Mouse (Mus musculus): ENCODE results near the gene Epha10. TPM values are rescaled to one million over a fixed set of nuclear protein-coding genes. Genes with fewer than 3 reads are reported as not detected.

Epha10 gene
- polyA plus RNA-seq, 1 experiment: not detected

DNA sequence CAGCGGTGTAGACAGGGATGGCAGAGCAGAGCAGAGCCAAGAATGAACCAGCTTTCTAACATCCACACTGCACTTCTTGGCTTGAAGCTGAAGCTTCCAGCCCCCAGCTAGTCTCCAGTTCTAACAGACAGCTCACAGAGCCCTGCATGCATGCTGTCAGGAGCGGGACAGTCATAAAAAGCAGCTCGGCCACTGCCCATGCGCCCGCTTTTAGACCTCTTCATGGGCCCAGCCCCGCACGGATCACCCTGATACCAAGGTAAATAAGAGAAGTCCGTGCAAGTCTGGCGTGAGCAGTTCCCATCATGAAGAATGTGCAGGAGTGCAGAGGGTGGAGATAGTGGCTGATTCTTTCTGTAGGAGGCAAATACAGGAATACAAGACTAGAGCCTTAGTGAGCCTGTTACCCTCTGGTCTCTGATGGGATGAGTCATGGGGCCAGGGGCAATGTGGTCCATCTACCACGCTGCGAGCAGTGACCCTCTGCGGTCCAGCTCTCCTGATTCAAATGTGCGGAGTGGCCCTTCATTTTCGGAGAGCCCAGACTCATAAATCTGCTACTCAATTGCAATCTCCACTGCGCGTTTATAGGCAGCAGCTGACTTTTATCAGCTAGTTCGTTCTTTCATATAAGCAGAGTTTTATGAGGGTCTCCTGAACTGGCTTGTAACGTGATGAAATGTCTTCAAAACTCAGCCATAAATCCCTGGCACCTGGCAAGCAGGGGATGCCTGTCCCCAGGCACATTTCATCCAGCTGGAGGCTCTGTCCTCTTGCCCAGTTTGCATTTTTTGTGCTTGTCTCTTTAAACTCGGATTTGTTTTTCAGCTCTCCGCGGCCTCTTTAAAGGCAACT lies 69.7 kb downstream of the Epha10 start:
- WGBS: 83% methylated on average over 21 of the region's 21 CpGs
- no peaks in the 10 kb centered on the region for H3K4me1 ChIP-seq (ENCODE audit: control insufficient read depth, insufficient read depth, low read length)
- TF ChIP-seq POLR2A (IDR thresholded peaks at IDR 0.05; ENCODE audit: borderline replicate concordance, control insufficient read depth, low read depth, low read length): no peak
- TF ChIP-seq CTCF (IDR thresholded peaks at IDR 0.05; ENCODE audit: control insufficient read depth, insufficient read depth, low read length): no peak
- no peak overlapping the region for H3K27ac ChIP-seq (ENCODE audit: control insufficient read depth, insufficient read depth, low read depth, low read length, poor library complexity)
- no peak overlapping the region for H3K4me3 ChIP-seq (replicated peaks; ENCODE audit: control insufficient read depth, low read depth, low read length)

DNA sequence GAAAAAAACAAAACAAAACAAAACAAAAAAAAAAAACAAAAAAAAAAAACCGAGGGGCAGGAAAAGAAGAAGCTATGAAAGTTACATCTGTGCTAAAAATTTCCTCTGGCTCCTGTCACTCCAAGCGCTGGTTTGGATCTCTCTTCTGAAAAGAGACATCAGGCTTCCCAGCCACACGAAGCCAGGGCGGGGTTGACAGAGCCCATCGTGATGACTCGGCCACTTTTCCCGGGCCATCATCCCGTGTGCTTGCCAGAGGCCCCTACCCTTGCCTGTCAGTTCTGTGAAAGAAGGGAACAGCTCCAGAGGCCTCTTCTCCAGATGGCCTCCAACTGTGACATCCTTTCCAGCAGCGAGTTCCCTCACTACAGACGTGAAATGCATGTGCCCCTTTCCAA lies 70.3 kb downstream of the Epha10 start:
- TF ChIP-seq POLR2A (IDR thresholded peaks at IDR 0.05; ENCODE audit: borderline replicate concordance, control insufficient read depth, low read depth, low read length): no peak
- no peak for TF ChIP-seq CTCF (IDR thresholded peaks at IDR 0.05; ENCODE audit: control insufficient read depth, insufficient read depth, low read length)
- Histone ChIP-seq H3K4me1 (ENCODE audit: control insufficient read depth, insufficient read depth, low read length) (no peaks in the 10 kb centered on the region), H3K27ac (ENCODE audit: control insufficient read depth, insufficient read depth, low read depth, low read length, poor library complexity) (no peak overlapping the region), H3K4me3 (replicated peaks; ENCODE audit: control insufficient read depth, low read depth, low read length) (no peak overlapping the region)
- WGBS: 33% methylated on average over 10 of the region's 10 CpGs

DNA sequence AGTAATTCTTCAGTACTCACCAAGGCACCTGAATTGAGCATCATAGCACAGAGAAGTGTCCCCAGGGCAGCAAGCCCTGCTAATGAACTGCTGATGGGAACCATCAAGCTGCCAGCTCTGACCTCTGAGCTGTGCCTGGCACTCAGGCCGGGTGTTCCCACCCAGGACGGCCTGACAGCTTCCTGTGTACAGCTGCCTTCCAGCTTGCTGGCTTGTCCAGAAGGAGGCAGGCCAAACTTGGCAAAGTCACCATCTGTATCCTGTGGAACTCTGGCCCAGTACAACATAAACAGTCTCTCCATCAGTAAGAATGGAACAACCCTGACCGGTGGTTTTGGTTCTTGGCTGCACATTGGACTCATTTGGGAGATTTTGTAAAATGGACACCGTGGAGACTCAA lies 72.8 kb downstream of the Epha10 start:
- WGBS: 46% methylated on average over 4 of the region's 4 CpGs

DNA sequence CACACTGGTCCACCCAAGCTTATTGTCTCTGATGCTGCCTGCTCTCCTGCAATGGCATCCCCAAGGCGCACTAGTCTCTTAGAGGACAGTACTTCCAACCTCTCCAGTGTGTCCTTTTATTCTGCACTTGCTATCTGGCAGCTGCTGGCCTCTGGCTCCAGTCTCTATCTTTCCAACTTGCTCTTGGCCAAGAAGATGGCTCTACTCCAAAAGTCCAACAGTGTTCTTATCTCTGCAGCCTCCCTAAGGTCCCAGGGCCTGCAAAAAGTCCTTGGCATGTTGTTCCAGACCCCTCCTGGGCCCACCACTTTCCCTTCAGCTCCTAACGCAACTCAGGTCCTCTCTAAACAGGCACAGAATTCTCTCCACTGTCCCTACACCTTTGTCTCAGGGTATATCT lies 76.6 kb downstream of the Epha10 start:
- no peak overlapping the region for H3K4me3 ChIP-seq (replicated peaks; ENCODE audit: control insufficient read depth, low read depth, low read length)
- 80% methylated on average over 2 of the region's 2 CpGs for WGBS
- no peak overlapping the region for H3K27ac ChIP-seq (ENCODE audit: control insufficient read depth, insufficient read depth, low read depth, low read length, poor library complexity)
- H3K4me1 ChIP-seq (ENCODE audit: control insufficient read depth, insufficient read depth, low read length): no peaks in the 10 kb centered on the region
- TF ChIP-seq POLR2A (IDR thresholded peaks at IDR 0.05; ENCODE audit: borderline replicate concordance, control insufficient read depth, low read depth, low read length) (no peak), CTCF (IDR thresholded peaks at IDR 0.05; ENCODE audit: control insufficient read depth, insufficient read depth, low read length) (no peak)

More for the DNA sequence above, 72.8 kb downstream of the Epha10 start:
- TF ChIP-seq CTCF (IDR thresholded peaks at IDR 0.05; ENCODE audit: control insufficient read depth, insufficient read depth, low read length) (no peak), POLR2A (IDR thresholded peaks at IDR 0.05; ENCODE audit: borderline replicate concordance, control insufficient read depth, low read depth, low read length) (no peak)
- Histone ChIP-seq H3K4me1 (ENCODE audit: control insufficient read depth, insufficient read depth, low read length) (no peaks in the 10 kb centered on the region), H3K27ac (ENCODE audit: control insufficient read depth, insufficient read depth, low read depth, low read length, poor library complexity) (no peak overlapping the region), H3K4me3 (replicated peaks; ENCODE audit: control insufficient read depth, low read depth, low read length) (no peak overlapping the region)

DNA sequence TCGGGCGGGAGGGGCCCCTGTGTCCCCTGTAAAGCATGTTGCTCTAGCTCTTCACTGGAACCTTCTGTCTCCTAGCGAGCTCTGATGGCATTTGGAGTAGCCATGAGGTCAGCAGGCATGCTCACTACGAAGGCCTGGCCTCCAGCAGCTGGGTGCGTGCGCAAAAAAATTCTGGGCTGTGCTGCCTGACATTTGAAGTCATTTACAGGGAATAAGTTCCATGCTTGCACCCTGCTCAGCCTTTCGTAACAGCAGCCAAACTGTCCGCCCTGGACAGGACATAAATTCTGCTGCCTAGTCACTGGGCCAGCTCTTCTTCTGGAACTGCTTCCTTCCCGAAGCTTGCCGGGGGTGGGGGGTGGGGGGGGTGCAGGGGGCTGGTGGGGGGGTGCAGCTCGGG lies 78.4 kb downstream of the Epha10 start:
- Histone ChIP-seq H3K4me1 (ENCODE audit: control insufficient read depth, insufficient read depth, low read length) (no peaks in the 10 kb centered on the region), H3K4me3 (replicated peaks; ENCODE audit: control insufficient read depth, low read depth, low read length) (no peak overlapping the region), H3K27ac (ENCODE audit: control insufficient read depth, insufficient read depth, low read depth, low read length, poor library complexity) (no peak overlapping the region)
- 42% methylated on average over 11 of the region's 11 CpGs for WGBS
- TF ChIP-seq POLR2A (IDR thresholded peaks at IDR 0.05; ENCODE audit: borderline replicate concordance, control insufficient read depth, low read depth, low read length) (no peak), CTCF (IDR thresholded peaks at IDR 0.05; ENCODE audit: control insufficient read depth, insufficient read depth, low read length) (no peak)

DNA sequence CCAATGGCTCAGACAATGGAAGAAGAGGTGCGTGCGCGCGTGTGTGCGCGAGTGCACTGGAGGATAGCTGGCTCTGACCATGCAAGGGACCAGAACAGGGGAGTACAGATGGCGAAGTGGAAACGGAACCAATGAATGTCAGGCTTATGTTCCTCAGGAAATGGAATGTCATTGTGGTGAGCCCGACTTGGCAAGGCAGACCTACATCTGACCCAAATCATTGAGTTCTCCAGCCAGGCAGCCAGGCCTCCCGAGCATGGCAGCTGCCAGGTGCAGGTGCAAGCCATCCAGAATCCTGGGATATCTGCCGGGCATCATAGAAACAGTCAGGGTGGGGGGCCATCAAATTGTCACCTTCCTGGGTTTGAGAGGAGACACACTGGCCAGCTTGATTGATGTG lies 80.2 kb downstream of the Epha10 start:
- no peak overlapping the region for H3K4me3 ChIP-seq (replicated peaks; ENCODE audit: control insufficient read depth, low read depth, low read length)
- TF ChIP-seq POLR2A (IDR thresholded peaks at IDR 0.05; ENCODE audit: borderline replicate concordance, control insufficient read depth, low read depth, low read length) (no peak), CTCF (IDR thresholded peaks at IDR 0.05; ENCODE audit: control insufficient read depth, insufficient read depth, low read length) (no peak)
- WGBS: 15% methylated on average over 11 of the region's 11 CpGs
- no peaks in the 10 kb centered on the region for H3K4me1 ChIP-seq (ENCODE audit: control insufficient read depth, insufficient read depth, low read length)
- H3K27ac ChIP-seq (ENCODE audit: control insufficient read depth, insufficient read depth, low read depth, low read length, poor library complexity): no peak overlapping the region

DNA sequence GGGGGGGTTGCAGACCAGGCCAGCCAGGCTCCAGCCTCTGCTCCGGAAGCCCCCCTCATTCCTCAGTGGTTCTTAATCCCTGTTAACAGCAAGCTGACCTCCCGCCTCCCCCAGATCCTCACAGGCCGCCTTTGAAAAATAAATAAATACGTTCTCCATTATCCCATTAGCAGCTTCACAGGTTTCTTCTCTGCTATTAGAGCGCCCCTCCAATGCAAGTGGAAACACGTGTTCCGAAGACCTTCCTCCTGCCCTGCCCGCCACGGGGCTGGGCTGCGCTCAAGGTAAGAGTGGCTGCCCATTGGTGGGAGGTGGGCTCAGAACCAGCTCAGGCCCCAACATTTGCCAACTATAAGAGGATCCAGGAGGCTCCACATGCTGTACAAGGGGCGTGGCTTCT lies 81.9 kb downstream of the Epha10 start:
- no peak for TF ChIP-seq CTCF (IDR thresholded peaks at IDR 0.05; ENCODE audit: control insufficient read depth, insufficient read depth, low read length)
- no peak for TF ChIP-seq POLR2A (IDR thresholded peaks at IDR 0.05; ENCODE audit: borderline replicate concordance, control insufficient read depth, low read depth, low read length)
- H3K4me3 ChIP-seq (replicated peaks; ENCODE audit: control insufficient read depth, low read depth, low read length): no peak overlapping the region
- WGBS: 84% methylated on average over 11 of the region's 11 CpGs
- H3K27ac ChIP-seq (ENCODE audit: control insufficient read depth, insufficient read depth, low read depth, low read length, poor library complexity): no peak overlapping the region
- H3K4me1 ChIP-seq (ENCODE audit: control insufficient read depth, insufficient read depth, low read length): no peaks in the 10 kb centered on the region

DNA sequence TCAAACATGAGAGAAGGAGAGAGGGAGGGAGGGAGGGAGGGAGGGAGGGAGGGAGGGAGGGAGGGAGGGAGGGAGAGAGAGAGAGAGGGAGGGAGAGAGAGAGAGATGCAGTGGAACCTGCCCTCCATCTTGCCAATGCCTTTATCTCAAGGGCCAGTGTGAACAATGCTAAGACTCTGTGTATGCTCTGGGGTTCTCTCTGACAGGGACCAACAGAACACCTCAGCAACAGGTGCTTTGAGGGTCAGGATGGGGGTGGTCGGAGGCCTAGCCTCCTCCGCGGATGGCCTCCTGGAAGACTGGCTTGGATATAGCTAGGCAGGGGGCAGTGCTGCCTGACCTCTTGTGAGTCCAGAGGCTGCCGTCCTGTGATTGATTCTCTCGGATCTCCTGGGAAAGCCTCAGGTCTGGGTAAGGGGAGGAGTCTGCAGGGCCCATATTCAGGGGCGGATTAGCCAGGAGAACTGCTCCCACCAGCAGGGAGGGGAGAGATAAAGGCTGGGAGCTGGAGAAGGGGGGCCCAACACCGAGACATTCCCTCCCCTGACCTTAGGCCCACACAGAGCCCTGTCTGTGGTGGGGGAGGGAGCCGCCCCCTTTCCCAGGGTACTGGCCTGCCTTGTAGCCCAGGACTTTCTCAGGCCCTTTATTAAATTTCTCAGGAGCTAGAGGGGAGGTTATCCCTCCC lies 84.4 kb downstream of the Epha10 start:
- H3K4me1 ChIP-seq (ENCODE audit: control insufficient read depth, insufficient read depth, low read length): no peaks in the 10 kb centered on the region
- H3K4me3 ChIP-seq (replicated peaks; ENCODE audit: control insufficient read depth, low read depth, low read length): no peak overlapping the region
- 72% methylated on average over 8 of the region's 8 CpGs for WGBS
- TF ChIP-seq POLR2A (IDR thresholded peaks at IDR 0.05; ENCODE audit: borderline replicate concordance, control insufficient read depth, low read depth, low read length): no peak
- no peak for TF ChIP-seq CTCF (IDR thresholded peaks at IDR 0.05; ENCODE audit: control insufficient read depth, insufficient read depth, low read length)
- no peak overlapping the region for H3K27ac ChIP-seq (ENCODE audit: control insufficient read depth, insufficient read depth, low read depth, low read length, poor library complexity)

Other genes with a start within 250 kb of the Epha10 start
- gene Pou3f1, start 224.1 kb upstream of the Epha10 start, polyA plus RNA-seq (2011; ENCODE audit: insufficient read depth, insufficient read length, low replicate concordance, missing spikeins): 1.1 and 2.9 TPM in 2 replicates
- gene Utp11, start 187.3 kb upstream of the Epha10 start, polyA plus RNA-seq (2011; ENCODE audit: insufficient read depth, insufficient read length, low replicate concordance, missing spikeins): 16.0 and 26.9 TPM in 2 replicates
- 44.7 and 114 TPM in 2 replicates for gene Fhl3, start 180.2 kb upstream of the Epha10 start, polyA plus RNA-seq (2011; ENCODE audit: insufficient read depth, insufficient read length, low replicate concordance, missing spikeins)
- 43.4 and 44.5 TPM in 2 replicates for gene Sf3a3, start 166.1 kb upstream of the Epha10 start, polyA plus RNA-seq (2011; ENCODE audit: insufficient read depth, insufficient read length, low replicate concordance, missing spikeins)
- 24.3 and 26.1 TPM in 2 replicates for gene Inpp5b, start 139.0 kb upstream of the Epha10 start, polyA plus RNA-seq (2011; ENCODE audit: insufficient read depth, insufficient read length, low replicate concordance, missing spikeins)
- 12.5 and 13.4 TPM in 2 replicates for gene Mtf1, start 78.8 kb upstream of the Epha10 start, polyA plus RNA-seq (2011; ENCODE audit: insufficient read depth, insufficient read length, low replicate concordance, missing spikeins)
- gene Yrdc, start 30.2 kb upstream of the Epha10 start, polyA plus RNA-seq (2011; ENCODE audit: insufficient read depth, insufficient read length, low replicate concordance, missing spikeins): 22.8 and 27.6 TPM in 2 replicates
- 7.8 and 12.3 TPM in 2 replicates for gene 1110065P20Rik, start 29.7 kb upstream of the Epha10 start, polyA plus RNA-seq (2011; ENCODE audit: insufficient read depth, insufficient read length, low replicate concordance, missing spikeins)
- gene Maneal, start 18.7 kb upstream of the Epha10 start, polyA plus RNA-seq (2011; ENCODE audit: insufficient read depth, insufficient read length, low replicate concordance, missing spikeins): not detected in 2 replicates
- 5.8 and 7.6 TPM in 2 replicates for gene 9930104L06Rik, start 56.1 kb downstream of the Epha10 start, polyA plus RNA-seq (2011; ENCODE audit: insufficient read depth, insufficient read length, low replicate concordance, missing spikeins)
- 65.8 and 99.2 TPM in 2 replicates for gene Cdca8, start 58.4 kb downstream of the Epha10 start, polyA plus RNA-seq (2011; ENCODE audit: insufficient read depth, insufficient read length, low replicate concordance, missing spikeins)
- 1.6 TPM in 1 of 2 replicates, not detected in the other for gene Rspo1, start 105.5 kb downstream of the Epha10 start, polyA plus RNA-seq (2011; ENCODE audit: insufficient read depth, insufficient read length, low replicate concordance, missing spikeins)
- gene Gnl2, start 135.7 kb downstream of the Epha10 start, polyA plus RNA-seq (2011; ENCODE audit: insufficient read depth, insufficient read length, low replicate concordance, missing spikeins): 33.3 and 65.5 TPM in 2 replicates
- gene Dnali1, start 184.8 kb downstream of the Epha10 start, polyA plus RNA-seq (2011; ENCODE audit: insufficient read depth, insufficient read length, low replicate concordance, missing spikeins): not detected in 2 replicates
- 9.4 and 15.8 TPM in 2 replicates for gene Snip1, start 185.8 kb downstream of the Epha10 start, polyA plus RNA-seq (2011; ENCODE audit: insufficient read depth, insufficient read length, low replicate concordance, missing spikeins)
- gene Meaf6, start 204.2 kb downstream of the Epha10 start, polyA plus RNA-seq (2011; ENCODE audit: insufficient read depth, insufficient read length, low replicate concordance, missing spikeins): 25.1 and 39.9 TPM in 2 replicates
- gene Zc3h12a, start 246.9 kb downstream of the Epha10 start, polyA plus RNA-seq (2011; ENCODE audit: insufficient read depth, insufficient read length, low replicate concordance, missing spikeins): 3.6 and 12.5 TPM in 2 replicates